Mouse (Mus musculus) erythroid progenitor cell, adult 5-6 weeks (primary cell): ENCODE results near the gene Zfp207. TPM values are rescaled to one million over a fixed set of nuclear protein-coding genes. Genes with fewer than 3 reads are reported as not detected.
"Not testable (repeated sequence)": the region's sequence is repeated elsewhere in the genome, so short reads cannot be mapped to it uniquely, and the experiment has no call there.

Experiments used
- ATAC-seq: replicated peaks from 2 replicates; pipeline ENCODE4 v1.8.0; 2016; ENCODE audit warnings: moderate number of reproducible peaks, mild to moderate bottlenecking, moderate TSS enrichment, inconsistent platforms; ENCODE audit not compliant: poor library complexity, low FRiP score, severe bottlenecking
- total RNA-seq, 2 experiments: library from RNA; stranded (forward) in 1 of 2; stranded (reverse) in 1 of 2; fragments of 150-400 nt in 1 of 2; fragments of 186-747, 209-891 nt in 1 of 2; gene quantifications; 2 replicates each; pipeline versions ENCODE4 v1.2.3 to v1.2.4; 2015 to 2017; ENCODE audit warnings: low replicate concordance in 2 of 2

The Zfp207 gene
- total RNA-seq (2015; ENCODE audit: low replicate concordance) (426 and 462 TPM in 2 replicates), total RNA-seq (2017; ENCODE audit: low replicate concordance) (295 and 332 TPM in 2 replicates)

GRCm38 (mm10) chr11:80383019-80383625, at the start of gene Zfp207:
Gene Zfp207, plus strand, starts transcription at chr11:80383279.
- ATAC-seq: peak; percentile 92

- ATAC-seq: no peak
Measured at GRCm38 (mm10) chr11:80335609-80336350, 47.3 kb upstream of the Zfp207 start.

DNA sequence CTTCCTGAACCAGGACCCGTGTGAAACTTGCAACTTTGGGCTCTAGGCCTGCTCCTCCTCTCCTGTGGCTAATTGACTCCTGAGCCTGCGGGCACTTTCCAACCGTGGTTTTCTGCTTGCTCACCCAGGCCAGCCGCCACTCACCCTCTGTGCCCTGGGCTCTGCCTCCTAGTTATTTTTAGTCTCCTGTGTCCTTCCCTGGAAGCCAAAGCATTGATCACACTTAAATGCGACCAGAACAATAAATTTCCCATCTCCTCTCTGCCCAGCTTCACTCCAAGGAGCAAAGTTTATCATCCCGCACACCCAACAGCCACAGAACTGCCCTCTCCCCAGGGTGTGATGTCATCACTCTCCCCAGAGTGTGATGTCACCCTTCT, 46.7 kb upstream of the Zfp207 start:
- ATAC-seq: no peak

- ATAC-seq: no peak
Measured at GRCm38 (mm10) chr11:80342482-80342881, 40.6 kb upstream of the Zfp207 start.

DNA sequence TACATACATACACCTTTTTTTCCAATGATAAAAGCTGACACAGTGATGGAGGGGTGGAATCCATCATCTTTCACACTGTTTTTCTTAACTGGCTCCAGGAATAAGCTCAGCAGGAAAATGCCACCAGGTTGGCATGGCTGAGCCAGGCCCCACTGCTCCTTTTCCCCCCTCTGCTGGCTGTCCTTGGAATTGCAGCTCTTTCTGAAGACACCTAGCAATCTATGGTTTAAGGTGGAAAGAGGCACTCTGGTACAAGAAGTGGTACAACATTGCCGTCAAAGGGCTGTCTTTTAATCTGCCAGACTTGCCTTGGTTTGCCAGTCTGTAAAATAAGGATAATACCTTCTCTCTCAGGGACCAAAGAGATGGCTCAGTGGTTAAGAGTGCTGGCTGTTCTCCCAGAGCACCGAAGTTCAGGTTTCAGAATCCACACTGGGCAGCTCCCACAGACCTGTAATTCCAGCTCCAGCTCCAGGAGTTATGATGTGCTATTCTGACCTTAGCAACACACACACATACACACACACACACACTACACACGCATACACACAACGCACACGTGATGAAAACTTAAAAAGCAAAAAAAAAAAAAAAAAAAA, 31.1 kb upstream of the Zfp207 start:
- ATAC-seq: peak; percentile 91

- ATAC-seq: no peak
Measured at GRCm38 (mm10) chr11:80354832-80355231, 28.2 kb upstream of the Zfp207 start.

GRCm38 (mm10) chr11:80368949-80369348, 14.1 kb upstream of the Zfp207 start:
- ATAC-seq: no peak

DNA sequence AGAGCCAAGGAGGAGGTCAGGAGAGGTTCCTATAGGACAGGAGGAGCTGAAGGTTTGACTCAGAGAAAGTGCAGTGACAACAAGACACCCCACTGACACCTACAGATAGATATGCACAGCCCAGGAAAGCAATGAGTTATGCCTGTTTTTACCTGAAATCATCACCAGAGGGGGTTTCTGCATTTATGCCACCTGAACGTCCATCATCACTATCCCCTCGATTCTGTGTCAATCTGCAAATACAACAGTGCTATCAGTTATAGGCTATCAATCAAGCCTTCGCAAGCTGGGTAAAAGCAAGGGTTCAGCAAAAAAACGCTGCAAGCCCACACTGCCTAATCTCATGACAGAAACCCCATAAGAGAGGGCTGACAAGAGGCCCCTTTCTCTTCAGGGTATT, 6.4 kb upstream of the Zfp207 start:
- no peak for ATAC-seq

GRCm38 (mm10) chr11:80377712-80378451, 5.2 kb upstream of the Zfp207 start, which contains the start of gene 5730455P16Rik:
Gene 5730455P16Rik, minus strand, starts transcription at chr11:80378034.
- ATAC-seq: peak; percentile 89

GRCm38 (mm10) chr11:80378452-80379068, 4.5 kb upstream of the Zfp207 start:
- not testable (repeated sequence) for ATAC-seq

- not testable (repeated sequence) for ATAC-seq
Measured at GRCm38 (mm10) chr11:80379184-80379583, 3.9 kb upstream of the Zfp207 start.

GRCm38 (mm10) chr11:80382626-80383018, 457 bp upstream of the Zfp207 start:
- peak; percentile 47 for ATAC-seq

DNA sequence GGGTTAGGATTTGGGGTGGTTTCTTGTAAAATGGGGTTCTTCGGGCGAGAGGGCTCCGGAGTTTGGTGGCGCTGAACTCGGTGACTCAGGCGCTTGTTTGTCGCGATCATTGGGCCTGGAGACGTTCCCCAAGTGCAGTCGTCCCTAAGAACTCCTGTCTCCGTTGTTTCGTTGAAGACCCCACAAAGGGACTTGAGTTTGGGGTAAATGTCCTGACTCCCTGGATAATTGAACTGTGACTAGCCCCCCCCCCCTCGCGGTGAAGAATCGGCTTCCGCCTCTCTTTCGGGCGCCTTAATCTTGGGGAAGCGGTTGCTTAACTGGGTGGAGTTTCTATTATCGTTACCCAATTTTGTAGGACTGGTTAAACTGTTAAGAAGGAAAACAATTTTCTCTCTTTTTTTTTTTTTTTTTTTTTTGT, 557 bp downstream of the Zfp207 start:
- peak; percentile 65 for ATAC-seq

GRCm38 (mm10) chr11:80384461-80384860, 1.4 kb downstream of the Zfp207 start:
- no peak for ATAC-seq

DNA sequence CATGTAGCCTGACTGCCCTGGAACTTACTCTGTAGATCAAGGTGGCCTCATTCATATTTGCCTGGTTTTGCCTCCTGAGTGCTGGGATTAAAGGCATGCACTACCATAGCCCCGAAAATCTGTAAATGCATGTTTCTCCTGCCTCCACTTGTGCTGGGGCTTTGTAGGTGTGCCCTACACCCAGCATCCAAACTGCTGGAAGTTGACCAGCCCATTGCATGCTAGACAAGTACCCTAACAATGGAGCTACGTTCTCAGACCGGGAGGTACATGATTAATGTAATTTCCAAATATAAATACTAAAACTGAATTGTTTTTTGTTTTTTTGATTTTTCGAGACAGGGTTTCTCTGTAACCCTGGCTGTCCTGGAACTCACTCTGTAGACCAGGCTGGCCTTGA, 2.0 kb downstream of the Zfp207 start:
- no peak for ATAC-seq

DNA sequence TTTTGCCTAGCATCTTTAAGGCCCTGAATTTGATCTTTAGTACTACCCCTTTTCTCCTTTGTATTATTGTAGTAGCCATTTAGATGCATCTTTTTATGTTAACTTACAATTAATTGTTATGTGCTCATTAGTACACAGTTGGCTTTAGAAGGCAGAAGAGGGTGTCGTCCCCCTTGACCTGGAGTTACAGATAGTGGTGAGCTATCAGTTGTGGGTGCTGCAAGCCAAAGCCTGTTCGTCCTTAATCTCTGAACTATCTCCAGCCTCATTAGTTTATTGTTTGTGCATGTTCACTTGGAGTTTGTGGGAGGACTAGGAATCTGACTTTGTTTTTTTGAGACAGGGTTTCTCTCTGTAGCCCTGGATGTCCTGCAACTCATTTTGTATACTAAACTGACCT, 3.7 kb downstream of the Zfp207 start:
- ATAC-seq: no peak

DNA sequence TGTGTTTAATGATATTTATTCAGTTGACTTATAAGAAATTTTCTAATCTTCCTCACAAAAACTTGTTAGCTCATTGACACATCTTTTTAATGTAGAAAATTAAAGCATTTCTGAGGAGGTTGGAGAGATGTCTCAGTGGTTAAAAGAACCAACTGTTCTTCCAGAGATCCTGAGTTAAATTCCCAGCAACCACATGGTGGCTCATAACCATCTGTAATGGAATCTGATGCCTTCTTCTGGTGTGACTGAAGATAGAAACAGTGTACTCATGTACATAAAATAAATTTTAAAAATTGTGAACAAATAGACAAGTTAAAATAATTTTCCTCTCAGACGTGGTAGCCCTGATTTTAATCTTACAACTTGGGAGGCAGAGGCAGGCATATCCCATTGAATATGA, 6.8 kb downstream of the Zfp207 start:
- ATAC-seq: no peak

GRCm38 (mm10) chr11:80391407-80392120, 8.5 kb downstream of the Zfp207 start:
- ATAC-seq: no peak

- no peak for ATAC-seq
Measured at GRCm38 (mm10) chr11:80395930-80396329, 12.9 kb downstream of the Zfp207 start.
